Mouse (Mus musculus): ENCODE data around the gene Eda. TPM values are rescaled to one million over a fixed set of nuclear protein-coding genes. Genes with fewer than 3 reads are reported as not detected.

The Eda gene
- polyA plus RNA-seq, 1 experiment from 2014 or later, result 1.9 TPM

GRCm38 (mm10) chrX:100314172-100314902, 338.9 kb downstream of the Eda start:
- Histone ChIP-seq H3K4me1 (no peaks in the 10 kb centered on the region), H3K4me3 (replicated peaks) (no peak overlapping the region), H3K4me2 (no peak overlapping the region), H3K36me3 (no peaks in the 10 kb centered on the region), H3K9ac (no peak overlapping the region), H3K9me3 (no peaks in the 10 kb centered on the region), H3K27me3 (replicated peaks) (no peaks in the 10 kb centered on the region), H3K27ac (no peak overlapping the region)
- ATAC-seq (ENCODE audit: insufficient read depth, low FRiP score, low read depth), result no peak

GRCm38 (mm10) chrX:100340687-100341086, 365.3 kb downstream of the Eda start:
- H3K27ac ChIP-seq, result no peak overlapping the region
- H3K9me3 ChIP-seq, result no peaks in the 10 kb centered on the region
- no peaks in the 10 kb centered on the region for H3K27me3 ChIP-seq (replicated peaks)
- no peak overlapping the region for H3K4me3 ChIP-seq (replicated peaks)
- no peak for ATAC-seq (ENCODE audit: insufficient read depth, low FRiP score, low read depth)
- H3K9ac ChIP-seq, result no peak overlapping the region
- no peaks in the 10 kb centered on the region for H3K36me3 ChIP-seq
- no peak overlapping the region for H3K4me2 ChIP-seq
- no peaks in the 10 kb centered on the region for H3K4me1 ChIP-seq
- 78% methylated on average over 2 of the region's 2 CpGs for WGBS

GRCm38 (mm10) chrX:100344433-100344832, 369.0 kb downstream of the Eda start:
- H3K9ac ChIP-seq, result no peak overlapping the region
- WGBS, result 81% methylated on average over 2 of the region's 2 CpGs
- H3K36me3 ChIP-seq, result no peaks in the 10 kb centered on the region
- H3K4me2 ChIP-seq, result no peak overlapping the region
- no peaks in the 10 kb centered on the region for H3K27me3 ChIP-seq (replicated peaks)
- H3K27ac ChIP-seq, result no peak overlapping the region
- ATAC-seq (ENCODE audit: insufficient read depth, low FRiP score, low read depth), result no peak
- no peaks in the 10 kb centered on the region for H3K4me1 ChIP-seq
- no peaks in the 10 kb centered on the region for H3K9me3 ChIP-seq
- H3K4me3 ChIP-seq (replicated peaks), result no peak overlapping the region

GRCm38 (mm10) chrX:100356974-100357373, 381.6 kb downstream of the Eda start:
- H3K4me2 ChIP-seq, result no peak overlapping the region
- 54% methylated on average over 2 of the region's 2 CpGs for WGBS
- no peak overlapping the region for H3K4me3 ChIP-seq (replicated peaks)
- no peak overlapping the region for H3K9ac ChIP-seq
- H3K36me3 ChIP-seq, result no peaks in the 10 kb centered on the region
- H3K4me1 ChIP-seq, result no peaks in the 10 kb centered on the region
- H3K27me3 ChIP-seq (replicated peaks), result no peaks in the 10 kb centered on the region
- H3K9me3 ChIP-seq, result no peaks in the 10 kb centered on the region
- H3K27ac ChIP-seq, result no peak overlapping the region
- no peak for ATAC-seq (ENCODE audit: insufficient read depth, low FRiP score, low read depth)

GRCm38 (mm10) chrX:100389887-100390286, 414.5 kb downstream of the Eda start:
- no peak overlapping the region for H3K4me3 ChIP-seq (replicated peaks)
- no peak for ATAC-seq (ENCODE audit: insufficient read depth, low FRiP score, low read depth)
- 82% methylated on average over 1 of the region's 1 CpGs for WGBS

GRCm38 (mm10) chrX:100392304-100392703, 416.9 kb downstream of the Eda start:
- H3K27ac ChIP-seq, result no peak overlapping the region

More at GRCm38 (mm10) chrX:100389887-100390286, 414.5 kb downstream of the Eda start:
- H3K27me3 ChIP-seq (replicated peaks), result no peaks in the 10 kb centered on the region
- no peak overlapping the region for H3K4me2 ChIP-seq
- no peak overlapping the region for H3K9ac ChIP-seq
- no peaks in the 10 kb centered on the region for H3K4me1 ChIP-seq
- no peak overlapping the region for H3K27ac ChIP-seq
- no peaks in the 10 kb centered on the region for H3K36me3 ChIP-seq
- H3K9me3 ChIP-seq, result no peaks in the 10 kb centered on the region

GRCm38 (mm10) chrX:100394223-100394861, 418.9 kb downstream of the Eda start:
- Histone ChIP-seq H3K27ac (no peak overlapping the region), H3K4me1 (no peaks in the 10 kb centered on the region), H3K4me3 (replicated peaks) (no peak overlapping the region), H3K36me3 (no peaks in the 10 kb centered on the region), H3K9ac (no peak overlapping the region), H3K4me2 (no peak overlapping the region), H3K9me3 (no peaks in the 10 kb centered on the region), H3K27me3 (replicated peaks) (no peaks in the 10 kb centered on the region)
- ATAC-seq (ENCODE audit: insufficient read depth, low FRiP score, low read depth), result no peak
- WGBS, result 70% methylated on average over 7 of the region's 7 CpGs

More at GRCm38 (mm10) chrX:100392304-100392703, 416.9 kb downstream of the Eda start:
- H3K4me1 ChIP-seq, result no peaks in the 10 kb centered on the region
- no peak for ATAC-seq (ENCODE audit: insufficient read depth, low FRiP score, low read depth)
- H3K9me3 ChIP-seq, result no peaks in the 10 kb centered on the region
- no peak overlapping the region for H3K9ac ChIP-seq
- no peaks in the 10 kb centered on the region for H3K36me3 ChIP-seq
- H3K4me3 ChIP-seq (replicated peaks), result no peak overlapping the region
- no peaks in the 10 kb centered on the region for H3K27me3 ChIP-seq (replicated peaks)
- no peak overlapping the region for H3K4me2 ChIP-seq
- WGBS, result 38% methylated on average over 6 of the region's 6 CpGs

GRCm38 (mm10) chrX:100395026-100395425, 419.6 kb downstream of the Eda start:
- no peak for ATAC-seq (ENCODE audit: insufficient read depth, low FRiP score, low read depth)
- Histone ChIP-seq H3K27ac (no peak overlapping the region), H3K4me2 (no peak overlapping the region), H3K9me3 (no peaks in the 10 kb centered on the region), H3K9ac (no peak overlapping the region), H3K27me3 (replicated peaks) (no peaks in the 10 kb centered on the region), H3K4me1 (no peaks in the 10 kb centered on the region), H3K36me3 (no peaks in the 10 kb centered on the region), H3K4me3 (replicated peaks) (no peak overlapping the region)
- 80% methylated on average over 8 of the region's 8 CpGs for WGBS

GRCm38 (mm10) chrX:100400900-100401299, 425.5 kb downstream of the Eda start:
- Histone ChIP-seq H3K4me1 (no peaks in the 10 kb centered on the region), H3K27ac (no peak overlapping the region)

GRCm38 (mm10) chrX:100401657-100402056, 426.3 kb downstream of the Eda start:
- Histone ChIP-seq H3K4me3 (replicated peaks) (no peak overlapping the region), H3K27me3 (replicated peaks) (no peaks in the 10 kb centered on the region), H3K36me3 (no peaks in the 10 kb centered on the region), H3K4me1 (no peaks in the 10 kb centered on the region), H3K9me3 (no peaks in the 10 kb centered on the region), H3K9ac (no peak overlapping the region), H3K27ac (no peak overlapping the region), H3K4me2 (no peak overlapping the region)
- ATAC-seq (ENCODE audit: insufficient read depth, low FRiP score, low read depth), result no peak
- 78% methylated on average over 5 of the region's 5 CpGs for WGBS

More at GRCm38 (mm10) chrX:100400900-100401299, 425.5 kb downstream of the Eda start:
- H3K9me3 ChIP-seq, result no peaks in the 10 kb centered on the region
- no peak overlapping the region for H3K4me3 ChIP-seq (replicated peaks)
- no peaks in the 10 kb centered on the region for H3K27me3 ChIP-seq (replicated peaks)
- H3K4me2 ChIP-seq, result no peak overlapping the region
- no peaks in the 10 kb centered on the region for H3K36me3 ChIP-seq
- ATAC-seq (ENCODE audit: insufficient read depth, low FRiP score, low read depth), result no peak
- H3K9ac ChIP-seq, result no peak overlapping the region

GRCm38 (mm10) chrX:100409245-100409644, 433.8 kb downstream of the Eda start:
- Histone ChIP-seq H3K27ac (no peak overlapping the region), H3K4me3 (replicated peaks) (no peak overlapping the region), H3K27me3 (replicated peaks) (no peaks in the 10 kb centered on the region), H3K9ac (no peak overlapping the region), H3K4me2 (no peak overlapping the region), H3K36me3 (no peaks in the 10 kb centered on the region), H3K4me1 (no peaks in the 10 kb centered on the region), H3K9me3 (no peaks in the 10 kb centered on the region)
- 63% methylated on average over 1 of the region's 1 CpGs for WGBS
- no peak for ATAC-seq (ENCODE audit: insufficient read depth, low FRiP score, low read depth)

GRCm38 (mm10) chrX:100428693-100429092, 453.3 kb downstream of the Eda start, which contains the start of gene Otud6a:
Otud6a (plus strand) TSS chrX:100429013.
- Histone ChIP-seq H3K4me1 (no peaks in the 10 kb centered on the region), H3K27ac (no peak within 1 kb of the TSS), H3K4me2 (no peak within 1 kb of the TSS), H3K9me3 (no peaks in the 10 kb centered on the region), H3K9ac (no peak within 1 kb of the TSS), H3K4me3 (replicated peaks) (no peak within 1 kb of the TSS), H3K36me3 (no peaks in the 10 kb centered on the region), H3K27me3 (replicated peaks) (no peaks in the 10 kb centered on the region)
- 90% methylated on average over 21 of the region's 21 CpGs for WGBS
- ATAC-seq (ENCODE audit: insufficient read depth, low FRiP score, low read depth), result no peak
